Mouse (Mus musculus) embryonic facial prominence, embryonic 12.5 days (tissue): ENCODE data around the gene Spint1. TPM values are rescaled to one million over a fixed set of nuclear protein-coding genes. Genes with fewer than 3 reads are reported as not detected.

ENCODE experiments used
- ATAC-seq: fragments of 200-750 bp; cut with Nextera tagmentation; 2 replicates; pipeline ENCODE4 v1.8.0; 2017; ENCODE audit not compliant: insufficient number of reproducible peaks, insufficient read depth, low FRiP score, low TSS enrichment
- H3K27ac ChIP-seq: fragments of 300-500 bp; sonication (generic); 2 replicates; pipeline ENCODE4 v1.5.1; 2016; ENCODE audit warnings: mild to moderate bottlenecking
- H3K27me3 ChIP-seq: fragments of 300-500 bp; sonication (generic); 2 replicates; pipeline ENCODE4 v1.6.1; 2016; ENCODE audit warnings: mild to moderate bottlenecking, moderate library complexity
- H3K36me3 ChIP-seq: fragments of 300-500 bp; sonication (generic); 2 replicates; pipeline ENCODE4 v1.6.1; 2016; ENCODE audit warnings: mild to moderate bottlenecking
- H3K4me1 ChIP-seq: fragments of 300-500 bp; sonication (generic); 2 replicates; pipeline ENCODE4 v1.6.1; 2016
- H3K4me2 ChIP-seq: fragments of 300-500 bp; sonication (generic); replicated peaks from 2 replicates; pipeline ENCODE4 v1.6.1; 2016; ENCODE audit warnings: mild to moderate bottlenecking, moderate library complexity
- H3K4me3 ChIP-seq: fragments of 300-500 bp; sonication (generic); 2 replicates; pipeline ENCODE4 v1.5.1; 2016; ENCODE audit warnings: mild to moderate bottlenecking
- H3K9ac ChIP-seq: fragments of 300-500 bp; sonication (generic); 2 replicates; pipeline ENCODE4 v1.6.1; 2016; ENCODE audit warnings: mild to moderate bottlenecking, moderate library complexity
- H3K9me3 ChIP-seq: fragments of 300-500 bp; sonication (generic); 2 replicates; pipeline ENCODE4 v1.6.1; 2016; ENCODE audit warnings: mild to moderate bottlenecking, moderate library complexity
- WGBS: fragments of 180-500 bp; shearing (Covaris S2); methylation state at CpG from one replicate; pipeline ENCODE4 v1.1.7; 2016; 5-methylcytosine and 5-hydroxymethylcytosine counted together
- polyA plus RNA-seq: library from polyadenylated mRNA; unstranded; fragments of >200 nt; fragmentation: Nextera tagmentation; extraction: Ambion mirVana; gene quantifications from 2 replicates; pipeline ENCODE4 v1.2.1, GENCODE M21; 2016

Spint1 gene
- polyA plus RNA-seq, 1 experiment from 2014 or later, result 10.6 TPM

DNA sequence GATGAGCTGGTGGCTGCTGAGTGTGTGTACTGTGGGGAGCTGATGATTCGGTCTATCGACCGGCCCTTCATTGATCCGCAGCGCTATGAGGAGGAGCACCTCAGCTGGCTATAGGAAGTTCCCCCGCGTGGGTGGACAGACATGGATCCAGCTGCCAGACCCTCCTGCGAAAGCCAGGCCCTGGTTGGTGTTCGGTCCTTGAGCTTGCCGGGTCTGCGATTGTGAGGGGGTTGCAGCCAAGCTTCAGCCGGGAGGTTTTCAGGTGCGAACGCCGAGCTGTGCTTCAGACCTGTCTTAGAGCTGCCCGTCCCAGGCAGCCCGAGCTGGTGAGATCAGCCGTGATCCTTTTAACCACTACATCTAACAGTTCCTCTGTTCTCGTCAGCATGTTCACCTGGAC, 60.3 kb downstream of the Spint1 start:
- H3K27ac ChIP-seq, result no peak overlapping the region
- no peak overlapping the region; the same call in 1 of the 2 replicates for H3K9ac ChIP-seq
- H3K27me3 ChIP-seq, result no peaks in the 10 kb centered on the region
- H3K36me3 ChIP-seq, result peaks cover 62% of the 10 kb centered on the region
- H3K9me3 ChIP-seq, result no peaks in the 10 kb centered on the region
- no peak overlapping the region for H3K4me2 ChIP-seq
- H3K4me1 ChIP-seq, result peaks cover 9% of the 10 kb centered on the region
- 91% methylated on average over 19 of the region's 19 CpGs for WGBS
- no peak for ATAC-seq
- no peak overlapping the region for H3K4me3 ChIP-seq

- WGBS, result 49% methylated on average over 5 of the region's 5 CpGs
- Histone ChIP-seq H3K9me3 (no peaks in the 10 kb centered on the region), H3K4me1 (peaks cover 9% of the 10 kb centered on the region), H3K27ac (no peak overlapping the region), H3K27me3 (no peaks in the 10 kb centered on the region), H3K4me2 (no peak overlapping the region), H3K9ac (no peak overlapping the region), H3K4me3 (no peak overlapping the region), H3K36me3 (peaks cover 54% of the 10 kb centered on the region)
- ATAC-seq, result no peak
Observed at GRCm38 (mm10) chr2:119298330-119298729, 61.2 kb downstream of the Spint1 start.

GRCm38 (mm10) chr2:119298839-119299238, 61.7 kb downstream of the Spint1 start:
- H3K36me3 ChIP-seq, result peaks cover 49% of the 10 kb centered on the region
- H3K9me3 ChIP-seq, result no peaks in the 10 kb centered on the region
- H3K9ac ChIP-seq, result no peak overlapping the region
- ATAC-seq, result no peak
- 89% methylated on average over 2 of the region's 2 CpGs for WGBS
- no peak overlapping the region for H3K27ac ChIP-seq
- no peak overlapping the region for H3K4me3 ChIP-seq
- no peak overlapping the region for H3K4me2 ChIP-seq
- H3K27me3 ChIP-seq, result no peaks in the 10 kb centered on the region
- peaks cover 9% of the 10 kb centered on the region for H3K4me1 ChIP-seq

Other genes with a start within 250 kb of the Spint1 start
- 22.6 and 23.3 TPM in 2 replicates for gene Ccdc32, start 208.0 kb upstream of the Spint1 start, polyA plus RNA-seq
- 4.6 and 6.0 TPM in 2 replicates for gene Rpusd2, start 202.6 kb upstream of the Spint1 start, polyA plus RNA-seq
- 54.3 and 55.0 TPM in 2 replicates for gene Knl1, start 190.2 kb upstream of the Spint1 start, polyA plus RNA-seq
- 53.3 and 57.7 TPM in 2 replicates for gene Rad51, start 124.6 kb upstream of the Spint1 start, polyA plus RNA-seq
- gene Rmdn3, start 80.3 kb upstream of the Spint1 start, polyA plus RNA-seq, result 41.9 and 42.3 TPM in 2 replicates
- 4.7 and 5.2 TPM in 2 replicates for gene Gchfr, start 69.6 kb upstream of the Spint1 start, polyA plus RNA-seq
- 0.70 and 1.1 TPM in 2 replicates for gene Gm14137, start 62.9 kb upstream of the Spint1 start, polyA plus RNA-seq
- gene Zfyve19, start 28.7 kb upstream of the Spint1 start, polyA plus RNA-seq, result 57.0 and 58.2 TPM in 2 replicates
- 26.5 and 27.5 TPM in 2 replicates for gene Dnajc17, start 28.6 kb upstream of the Spint1 start, polyA plus RNA-seq
- gene Ppp1r14d, start 7.5 kb upstream of the Spint1 start, polyA plus RNA-seq, result 0.28 TPM in 1 of 2 replicates, not detected in the other
- 5.7 and 6.9 TPM in 2 replicates for gene Rhov, start 33.9 kb downstream of the Spint1 start, polyA plus RNA-seq
- gene Vps18, start 51.4 kb downstream of the Spint1 start, polyA plus RNA-seq, result 23.8 and 23.9 TPM in 2 replicates
- gene Dll4, start 88.4 kb downstream of the Spint1 start, polyA plus RNA-seq, result 5.1 and 5.7 TPM in 2 replicates
- 0.79 and 1.0 TPM in 2 replicates for gene Chac1, start 113.9 kb downstream of the Spint1 start, polyA plus RNA-seq
- 4.7 and 4.9 TPM in 2 replicates for gene Ino80, start 240.3 kb downstream of the Spint1 start, polyA plus RNA-seq